Mouse (Mus musculus): Measurements from ENCODE around the gene Fgf2.

DNA sequence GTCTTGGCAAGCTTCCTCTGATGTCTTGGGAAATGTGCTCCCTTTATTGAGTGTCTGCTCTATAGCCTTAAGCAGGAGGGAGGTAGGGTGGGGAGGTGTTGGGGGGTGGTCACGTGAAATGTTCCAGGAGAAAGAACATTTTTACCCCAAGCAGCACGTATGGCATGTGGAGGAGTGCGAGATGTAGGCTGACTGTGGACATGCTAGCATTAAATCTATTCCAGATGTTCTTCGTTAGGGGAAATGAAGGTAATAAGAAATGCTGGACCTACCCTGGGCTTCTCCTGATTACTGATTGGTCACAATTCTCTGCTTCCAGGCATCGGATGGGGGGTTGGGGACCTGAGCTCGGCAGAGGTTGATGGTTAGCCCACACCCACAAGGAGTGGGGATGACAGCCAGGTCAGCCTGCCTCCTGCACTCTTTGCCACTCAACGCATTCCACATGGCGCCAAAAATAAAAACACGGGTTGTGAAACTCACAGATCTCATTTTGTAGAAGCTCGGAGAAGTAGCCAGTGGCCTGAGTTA lies 5.9 kb downstream of the Fgf2 start:
- TF ChIP-seq POLR2A (IDR thresholded peaks at IDR 0.05; ENCODE audit: low read depth, low read length) (no peak), CTCF (IDR thresholded peaks at IDR 0.05; ENCODE audit: extremely low read depth, insufficient read length, insufficient replicate concordance, low read depth, low read length) (no peak)

Measured in small intestine, adult 2 months (tissue).